Mouse (Mus musculus) MN1 (cell line): ENCODE data around the gene Haao.
A peak's percentile ranks its signal among the peaks of the same experiment; 100 is the strongest.

Experiments
- DNase-seq: peaks from one replicate; pipeline ENCODE4 v3.0.0-alpha.2; 2016; ENCODE audit warnings: low spot score

The Haao gene

DNA sequence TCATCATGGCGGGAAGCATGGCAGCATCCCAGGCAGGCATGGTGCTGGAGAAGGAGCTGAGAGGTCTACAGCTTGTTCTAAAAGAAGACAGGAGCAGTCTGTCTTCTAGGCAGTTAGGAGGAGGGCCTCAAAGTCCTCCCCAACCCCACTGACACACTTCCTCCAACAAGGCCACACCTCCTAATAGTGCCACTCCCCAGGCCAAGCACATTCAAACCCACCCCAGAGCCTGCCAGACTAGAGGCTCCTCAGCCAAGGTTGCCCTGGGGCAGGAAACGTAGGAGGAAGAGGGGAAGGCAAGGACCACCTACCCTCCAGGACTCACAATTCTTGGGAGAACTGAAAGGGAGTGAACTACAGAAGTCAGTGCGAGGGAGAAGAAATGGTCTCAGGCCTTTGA lies at the start of gene Haao:
Haao (minus strand) TSS at position 149 of the 400 bp plus-strand sequence.
- no peak for DNase-seq

DNA sequence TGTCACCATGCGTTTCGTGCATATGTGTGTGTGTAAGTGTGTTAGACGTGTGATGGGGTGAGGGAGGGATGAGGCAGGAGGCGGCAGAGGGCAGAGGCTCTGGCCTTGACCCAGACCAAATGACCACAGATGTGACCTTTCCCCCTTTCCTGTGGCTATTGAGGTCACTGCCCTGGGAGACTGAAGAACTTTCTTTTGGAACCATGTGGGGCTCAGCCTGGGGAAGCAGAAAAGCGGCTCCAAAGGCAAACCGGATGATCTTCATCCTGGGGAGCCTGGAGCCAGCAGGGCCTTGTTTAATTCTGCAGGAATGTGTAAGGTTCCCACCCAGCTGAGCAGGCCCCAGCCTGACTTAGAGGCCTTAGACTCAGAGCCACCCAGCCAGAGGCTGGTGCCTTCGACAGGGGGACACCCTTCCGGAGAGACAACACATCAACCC lies 49.6 kb upstream of the Haao start:
- no peak for DNase-seq

DNA sequence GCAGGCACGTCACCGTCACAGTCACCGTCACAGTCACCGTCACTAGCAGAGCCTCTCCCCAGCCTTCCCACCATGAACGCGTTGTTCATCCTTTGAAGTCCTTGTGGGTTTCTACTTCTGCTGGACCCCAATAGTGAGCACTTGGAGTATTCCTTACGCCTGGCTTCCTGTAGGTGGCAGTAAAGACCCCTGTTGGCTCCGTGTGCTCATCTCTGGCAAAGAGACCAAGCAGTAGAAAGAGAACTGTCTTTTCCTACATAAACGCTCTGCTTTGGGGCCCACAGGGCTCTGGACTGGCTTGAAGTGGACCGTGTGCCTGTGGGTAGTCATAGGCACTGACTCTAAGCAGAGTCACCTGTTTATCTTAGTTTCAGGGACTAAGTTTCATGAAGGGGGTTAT lies 49.0 kb upstream of the Haao start:
- DNase-seq = peak; percentile 59

DNA sequence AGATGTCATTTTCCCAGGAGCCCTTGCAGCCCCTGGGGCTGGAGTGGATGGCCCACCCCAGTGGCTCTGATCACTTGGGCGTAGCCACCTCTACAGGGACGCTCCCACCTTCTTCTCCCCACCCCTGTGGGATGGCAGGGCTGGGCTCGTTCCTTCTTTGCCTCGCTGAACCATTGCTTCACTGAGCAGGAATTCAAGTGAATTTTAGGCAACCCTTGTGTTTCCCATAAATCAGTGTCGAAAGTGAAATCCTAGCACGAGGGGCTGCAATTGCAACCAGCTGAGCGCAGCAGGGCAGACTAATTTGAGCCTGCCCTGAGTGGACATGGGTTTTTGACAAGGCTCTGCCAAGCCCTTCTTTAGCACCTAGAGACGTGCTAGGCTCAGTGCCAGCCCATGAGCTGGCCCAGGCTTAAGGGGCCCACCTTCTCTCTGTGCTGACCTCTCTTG lies 47.6 kb upstream of the Haao start:
- peak; percentile 13 for DNase-seq

DNA sequence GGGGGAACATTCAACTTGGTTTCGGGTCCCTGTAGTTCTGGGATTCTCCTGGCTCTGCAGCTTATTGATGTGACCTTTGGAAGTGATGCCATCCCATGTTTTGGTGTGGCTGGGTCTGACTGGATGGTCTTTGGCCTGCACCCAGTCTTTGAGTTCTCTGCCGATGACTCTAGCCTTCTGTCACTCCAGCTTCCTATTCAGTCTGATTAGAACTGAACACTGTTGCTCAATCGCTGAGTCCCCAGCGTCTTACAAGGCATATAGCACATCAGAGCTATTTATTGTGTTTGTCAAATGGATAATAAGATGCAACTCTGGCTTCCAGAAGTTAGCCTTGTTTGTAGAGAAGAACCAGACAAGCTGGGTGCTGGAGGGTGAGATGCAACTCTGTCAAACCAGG lies 45.4 kb upstream of the Haao start:
- DNase-seq = no peak

DNA sequence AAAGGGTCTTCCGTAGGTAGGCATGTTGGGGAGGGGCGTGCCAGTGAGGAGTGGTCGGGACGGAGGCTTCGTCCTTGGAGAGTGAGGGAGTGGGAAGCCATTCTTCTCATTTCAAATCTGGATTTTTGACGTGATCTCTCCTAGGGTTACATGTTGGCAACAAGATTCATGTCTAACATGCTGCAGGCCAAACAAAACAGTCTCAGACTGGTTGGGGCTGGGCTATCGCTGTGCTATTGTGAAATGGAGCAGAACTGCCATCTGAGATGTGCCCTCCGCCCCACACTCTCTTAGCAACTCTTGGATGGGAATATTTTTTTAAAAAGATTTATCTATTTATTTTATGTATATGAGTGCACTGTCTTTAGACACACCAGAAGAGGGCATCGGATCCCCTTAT lies 44.1 kb upstream of the Haao start:
- no peak for DNase-seq

DNA sequence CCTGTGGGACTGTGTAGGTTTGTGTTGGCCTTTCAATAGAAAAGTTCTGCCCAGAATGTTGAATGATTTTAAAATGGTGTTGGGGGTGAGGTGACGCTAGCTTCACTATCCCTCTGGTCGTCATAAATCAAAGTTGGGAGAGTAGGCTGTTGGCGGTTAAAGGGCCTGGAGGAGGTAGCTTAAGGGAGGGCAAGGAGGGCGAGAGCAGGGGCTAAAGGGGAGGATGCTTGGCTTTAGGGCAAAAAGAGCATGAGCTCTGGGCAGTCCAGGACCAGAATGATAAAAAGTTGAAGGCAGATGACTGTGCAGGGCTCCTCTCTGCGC lies 42.6 kb upstream of the Haao start:
- no peak for DNase-seq

DNA sequence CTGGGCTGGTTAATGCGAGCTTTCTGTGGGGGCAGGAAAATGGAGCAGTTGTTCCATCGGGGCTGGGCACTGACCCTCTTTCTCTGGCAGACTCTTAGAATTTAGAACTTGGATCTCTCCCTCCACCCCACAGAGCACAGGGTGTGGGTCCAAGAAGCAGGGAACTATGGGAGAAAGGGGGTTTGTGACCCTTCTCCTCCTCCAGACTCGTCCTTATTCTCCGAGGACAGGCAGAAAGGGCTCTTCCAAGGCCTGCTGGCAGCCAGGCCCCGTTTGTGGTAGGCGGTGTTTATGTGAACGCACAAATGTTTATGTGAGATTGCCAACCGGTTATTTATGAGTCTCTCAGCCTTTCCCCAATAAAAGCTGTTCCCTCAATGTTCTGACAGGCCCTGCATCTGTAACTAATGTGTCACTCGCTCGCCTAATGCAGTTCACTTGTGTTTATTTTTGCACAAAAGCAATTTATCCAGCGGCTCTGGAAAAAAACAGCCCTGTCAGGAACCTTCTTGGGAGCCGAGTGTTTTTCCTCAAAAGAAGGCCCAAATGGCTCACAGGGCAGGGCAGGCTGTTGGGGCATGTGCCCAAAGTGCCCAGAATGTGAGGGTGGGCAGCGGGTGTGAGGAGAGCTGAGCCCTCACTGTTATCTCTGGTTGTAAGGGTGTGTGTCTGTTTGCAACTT lies 42.1 kb upstream of the Haao start:
- peak; percentile 24 for DNase-seq

DNA sequence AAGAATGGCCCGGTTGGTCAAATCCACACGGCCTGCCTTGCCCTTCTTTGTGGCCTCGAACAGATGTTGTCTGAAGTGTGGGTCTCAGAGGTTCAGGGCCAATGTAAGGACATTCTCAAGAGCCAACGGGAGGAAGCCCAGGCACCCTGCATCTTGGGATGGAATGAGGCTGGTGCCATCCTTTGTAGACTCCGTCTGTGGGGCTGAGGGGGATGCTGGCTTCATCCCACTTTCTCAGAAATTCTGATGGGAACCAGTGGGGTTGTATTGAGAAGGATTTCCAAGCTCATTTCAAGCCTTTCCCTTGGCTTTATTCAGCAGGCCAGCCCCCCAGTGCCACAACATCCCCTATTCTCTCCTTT lies 41.5 kb upstream of the Haao start:
- DNase-seq = no peak

DNA sequence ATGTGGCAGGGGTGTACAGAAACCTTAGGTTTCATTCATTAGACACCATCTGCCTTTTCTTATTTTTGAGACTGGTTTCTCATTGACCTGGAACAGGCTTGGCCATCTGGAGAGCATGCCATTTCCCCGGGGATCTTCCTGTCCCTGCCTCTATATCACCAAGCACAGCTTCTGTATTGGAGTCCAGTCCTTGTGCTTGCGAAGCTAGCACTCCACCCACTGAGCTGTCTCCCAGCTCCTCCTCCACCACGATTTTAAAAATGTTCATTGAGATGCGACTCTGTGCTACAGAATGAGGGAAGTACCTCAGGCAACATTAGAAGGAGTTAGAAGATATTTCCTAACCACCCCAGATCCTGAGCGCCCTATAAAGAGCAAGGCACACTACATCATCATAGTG lies 39.5 kb upstream of the Haao start:
- peak; percentile 47 for DNase-seq

DNA sequence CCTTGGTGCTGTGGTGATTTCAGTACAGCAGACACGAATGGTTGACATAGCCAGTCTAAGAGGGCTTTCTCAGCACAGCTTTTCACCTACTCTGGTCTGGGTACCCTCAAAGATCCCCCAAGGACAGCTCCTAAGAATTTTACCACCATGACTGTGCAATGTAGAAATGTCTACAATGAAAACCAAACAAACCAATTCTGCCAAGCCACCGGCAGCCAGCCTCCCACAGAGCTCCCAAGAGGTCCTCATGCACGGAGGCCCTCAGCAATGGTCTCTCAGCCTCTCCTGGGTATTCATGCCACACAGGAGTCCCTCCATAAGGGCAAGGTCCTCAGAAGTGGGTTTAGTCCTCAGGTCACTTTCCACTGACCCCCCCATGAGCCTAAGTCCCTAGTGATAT lies 38.6 kb upstream of the Haao start:
- DNase-seq = no peak

DNA sequence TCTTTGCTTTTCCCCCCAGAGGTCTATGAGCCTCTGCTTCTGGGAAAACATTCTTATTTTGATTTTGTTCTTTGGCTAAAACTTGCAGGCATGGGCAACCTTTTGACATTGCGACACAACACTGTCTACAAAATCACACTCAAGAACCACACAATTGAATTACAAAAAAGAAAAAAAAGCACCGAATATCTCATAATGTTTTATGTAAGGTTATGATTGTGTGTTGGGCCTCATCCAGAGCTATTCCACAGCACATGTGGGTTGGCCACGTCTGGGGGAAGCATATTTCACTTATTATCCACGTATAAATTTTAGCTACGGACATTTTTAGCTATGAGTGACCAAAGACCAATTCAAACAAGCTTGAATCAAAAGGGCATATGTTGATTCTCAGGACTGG lies 38.0 kb upstream of the Haao start:
- DNase-seq = no peak

DNA sequence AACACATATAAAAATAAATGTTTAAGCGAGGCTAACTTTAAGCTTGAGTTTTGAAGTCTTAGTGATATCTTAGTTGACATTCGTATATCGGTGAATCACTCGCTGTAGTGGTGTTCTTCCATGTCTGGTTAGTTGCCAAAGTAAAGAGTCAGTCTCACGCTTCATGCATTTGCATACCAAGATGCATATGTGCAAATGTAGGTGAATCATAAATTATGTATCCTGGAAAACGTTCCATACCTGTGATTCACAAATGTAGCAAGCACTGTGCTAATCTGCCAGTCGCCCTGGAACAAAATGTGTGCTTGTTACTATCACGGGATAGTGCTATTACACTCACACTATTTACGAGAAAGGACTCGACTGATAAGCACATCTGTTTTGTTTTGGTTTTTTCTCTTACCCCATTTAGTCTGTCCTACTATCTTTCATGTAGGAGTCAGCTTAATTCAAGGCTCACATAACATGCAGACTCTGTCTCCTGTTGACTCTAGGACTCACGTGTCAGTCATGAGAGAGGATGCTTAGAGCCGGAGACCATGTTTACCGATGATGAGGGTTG lies 37.3 kb upstream of the Haao start:
- no peak for DNase-seq

DNA sequence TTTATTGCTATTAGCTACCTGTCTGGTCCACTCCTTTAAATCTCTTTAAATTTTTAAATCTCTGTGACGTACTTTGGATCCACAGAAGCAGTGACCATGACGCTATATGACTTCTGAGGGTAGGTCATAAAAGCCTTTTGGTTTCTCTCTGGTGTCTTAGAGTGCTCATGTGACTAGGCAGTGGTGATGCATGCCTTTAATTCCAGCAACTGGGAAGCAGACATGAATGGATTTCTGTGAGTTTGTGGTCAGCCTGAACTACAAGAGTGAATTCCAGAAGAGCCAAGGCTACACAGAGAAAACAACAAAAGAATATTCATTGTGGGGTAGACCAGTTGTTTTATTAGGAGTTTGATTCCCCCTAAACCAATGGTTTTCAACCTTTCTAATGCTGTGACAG lies 35.0 kb upstream of the Haao start:
- DNase-seq = no peak

DNA sequence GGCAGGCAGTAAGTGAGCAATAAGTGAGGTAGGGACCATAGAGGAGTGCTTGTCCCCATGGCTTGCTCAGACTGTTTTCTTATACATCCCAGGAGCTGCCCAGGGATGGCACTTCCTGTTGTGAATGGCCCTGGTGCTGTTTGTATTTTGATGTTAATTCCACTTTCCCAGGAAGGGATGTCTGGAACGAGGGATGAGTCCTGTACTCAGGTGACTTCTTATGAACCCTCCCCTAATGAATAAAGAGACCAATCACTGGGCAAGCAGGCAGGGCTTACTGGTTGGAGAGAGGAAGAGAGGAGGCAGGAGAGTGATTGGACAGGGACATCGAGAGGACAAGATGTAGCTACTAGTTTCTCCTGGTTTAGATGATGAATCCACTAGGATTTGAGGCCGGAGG lies 33.3 kb upstream of the Haao start:
- DNase-seq = no peak

DNA sequence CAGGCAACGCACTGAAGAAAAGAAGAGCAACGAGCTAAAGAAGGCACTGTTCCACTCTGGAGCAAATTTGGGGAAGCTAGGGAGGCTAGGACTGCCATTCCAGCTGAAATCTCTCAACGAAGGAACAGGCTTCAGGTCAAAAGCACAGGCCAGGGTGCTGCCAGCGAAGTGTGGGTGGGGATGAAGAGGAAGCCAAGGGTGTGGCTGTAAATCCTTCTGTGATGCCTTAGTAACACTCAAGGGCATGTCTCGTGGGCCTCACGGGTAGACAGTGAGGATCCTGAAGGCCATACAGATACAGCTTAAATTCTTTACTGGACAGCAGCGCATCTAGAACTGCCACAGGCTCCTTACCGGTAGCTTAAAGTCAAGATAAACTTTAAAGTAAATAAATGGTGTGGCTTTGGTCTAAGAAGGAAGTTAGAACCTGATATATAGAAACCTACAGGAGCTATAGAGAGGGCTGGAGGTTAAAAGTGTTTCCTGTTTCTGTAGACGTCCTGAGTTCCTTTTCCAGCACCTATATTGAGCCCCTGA lies 32.5 kb upstream of the Haao start:
- DNase-seq = no peak

DNA sequence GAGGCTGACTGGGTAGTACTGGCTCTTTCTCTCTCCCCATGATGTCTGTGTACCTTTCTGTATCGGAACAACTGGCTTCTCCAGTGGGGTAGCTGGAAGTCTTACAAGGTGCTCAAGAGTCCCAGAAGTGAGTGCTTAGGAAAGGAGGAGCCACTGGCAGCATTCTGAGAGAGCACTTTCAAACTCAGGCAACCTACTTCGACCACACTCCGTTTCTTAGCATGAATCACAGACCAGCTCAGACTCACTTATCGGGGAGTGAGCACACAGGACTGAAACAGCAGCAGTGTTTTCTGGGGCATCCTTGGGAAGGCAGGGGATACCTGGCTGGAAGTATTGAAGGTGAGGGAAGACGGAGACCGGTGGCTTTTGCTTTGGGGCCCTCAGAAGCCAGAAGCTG lies 31.9 kb upstream of the Haao start:
- no peak for DNase-seq

DNA sequence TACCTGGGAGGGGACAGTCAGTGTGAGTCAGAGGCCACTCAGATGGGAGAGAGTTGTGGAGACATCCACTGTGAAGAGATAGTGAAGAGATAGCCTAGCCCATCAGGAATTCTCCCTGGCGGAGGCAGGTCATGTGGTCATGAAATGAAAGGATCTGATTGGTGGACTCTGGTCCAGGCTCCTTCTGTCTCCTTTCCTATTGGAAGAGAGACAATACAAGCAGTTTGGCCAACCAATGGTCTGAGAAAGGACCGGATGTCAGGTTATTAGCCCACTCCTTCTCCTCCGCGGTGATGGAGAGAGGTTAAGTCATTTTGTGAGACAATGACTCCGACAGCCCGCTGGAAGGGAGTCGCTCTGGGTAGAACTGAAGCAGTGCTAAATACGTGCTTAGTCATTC lies 26.8 kb upstream of the Haao start:
- peak; percentile 88 for DNase-seq

DNA sequence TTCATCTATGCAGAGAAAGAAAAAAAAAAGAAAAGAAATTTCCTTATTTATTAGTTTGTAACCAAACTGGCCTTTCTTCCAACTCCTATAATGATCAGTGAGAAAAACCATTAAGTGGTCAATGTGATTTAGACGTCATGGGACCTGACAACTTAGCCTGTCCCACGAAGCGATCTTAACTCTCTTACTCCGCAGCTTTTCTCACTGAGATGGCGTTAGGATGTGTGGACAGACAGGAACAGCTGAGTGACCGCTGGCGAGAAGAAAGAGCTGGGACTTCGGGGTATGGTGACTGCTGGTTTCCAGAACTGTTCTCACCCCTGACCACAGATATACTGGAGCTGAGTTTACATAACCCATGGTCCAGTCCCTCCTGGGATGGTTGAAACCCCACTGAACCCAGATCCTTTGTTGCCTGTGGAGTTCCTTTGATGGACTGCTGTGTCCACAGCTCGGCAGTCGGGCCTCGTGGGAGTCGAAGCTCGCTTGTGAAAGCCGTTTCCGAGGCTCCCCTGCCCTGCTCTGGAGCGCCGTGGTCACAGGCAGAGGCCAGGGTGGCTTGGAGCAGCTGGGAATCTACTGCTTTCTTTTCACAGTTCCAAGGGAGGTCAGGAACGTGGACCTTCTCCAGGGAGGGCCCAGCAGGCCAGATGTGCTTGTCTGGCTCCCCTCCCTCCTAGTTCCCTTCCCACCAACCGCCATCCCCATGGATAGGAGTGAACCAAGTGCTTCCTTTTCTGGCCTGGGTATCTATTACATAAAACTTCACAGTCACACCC lies 25.8 kb upstream of the Haao start:
- DNase-seq = no peak

DNA sequence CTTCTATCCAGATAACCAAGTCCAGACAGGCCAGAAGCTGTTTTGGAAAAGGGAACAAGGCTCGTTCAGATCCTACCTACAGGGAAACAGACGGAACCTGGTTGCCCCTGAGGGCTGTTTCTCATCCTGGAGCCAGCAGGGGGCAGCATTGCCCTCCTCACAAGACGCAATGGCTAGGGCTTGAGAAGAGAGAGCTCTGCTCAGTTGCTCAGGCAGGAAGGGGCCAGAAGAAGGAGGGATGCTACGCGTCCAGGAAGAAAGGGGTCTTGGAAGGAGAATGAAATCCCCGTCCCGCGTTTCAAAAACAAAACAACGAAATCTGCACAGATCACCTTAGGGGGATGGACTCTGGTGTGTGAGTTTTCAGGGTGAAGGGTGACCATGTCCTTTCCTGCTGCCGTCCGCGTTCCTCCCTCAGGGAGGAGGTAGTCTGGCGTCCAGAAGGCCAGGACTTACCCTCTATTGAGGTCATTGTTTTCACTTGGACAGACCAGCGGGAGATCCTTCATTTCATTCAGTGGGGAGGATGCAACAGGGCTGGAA lies 25.1 kb upstream of the Haao start:
- peak; percentile 93 for DNase-seq

DNA sequence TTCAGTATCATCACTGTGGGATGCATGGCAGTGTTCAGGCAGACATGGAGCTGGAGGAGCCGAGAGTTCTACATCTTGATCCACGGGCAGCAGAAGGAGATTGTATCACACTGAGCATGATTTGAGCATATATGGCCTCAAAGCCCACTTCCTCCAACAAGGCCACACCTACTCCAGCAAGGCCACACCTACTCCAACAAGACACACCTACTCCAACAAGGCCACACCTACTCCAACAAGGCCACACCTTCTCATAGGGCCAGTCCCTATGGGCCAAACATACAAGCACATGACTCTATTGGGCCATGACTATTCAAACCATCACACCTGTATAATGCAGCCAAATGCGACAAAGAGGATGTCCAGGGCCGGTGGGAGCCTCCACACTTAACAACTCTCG lies 23.6 kb upstream of the Haao start:
- DNase-seq = no peak

DNA sequence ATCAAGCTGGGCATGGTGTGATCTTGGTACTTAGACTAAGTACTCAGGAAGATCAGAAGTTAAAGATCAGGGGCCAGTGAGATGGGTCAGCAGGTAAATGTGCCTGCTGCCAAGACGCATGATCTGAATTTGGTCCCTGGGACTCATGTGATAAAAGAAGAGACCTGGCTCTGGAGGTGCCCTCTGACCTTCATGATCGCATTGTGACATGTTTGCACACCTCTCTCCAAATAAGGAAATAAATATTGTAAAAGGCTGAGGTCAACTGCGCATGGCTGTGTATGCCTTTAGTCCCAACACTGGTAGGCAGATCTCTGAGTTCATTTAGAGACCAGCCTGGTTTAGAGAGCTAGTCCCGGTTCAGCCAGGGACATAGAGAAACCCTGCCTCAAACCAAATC lies 22.6 kb upstream of the Haao start:
- no peak for DNase-seq

DNA sequence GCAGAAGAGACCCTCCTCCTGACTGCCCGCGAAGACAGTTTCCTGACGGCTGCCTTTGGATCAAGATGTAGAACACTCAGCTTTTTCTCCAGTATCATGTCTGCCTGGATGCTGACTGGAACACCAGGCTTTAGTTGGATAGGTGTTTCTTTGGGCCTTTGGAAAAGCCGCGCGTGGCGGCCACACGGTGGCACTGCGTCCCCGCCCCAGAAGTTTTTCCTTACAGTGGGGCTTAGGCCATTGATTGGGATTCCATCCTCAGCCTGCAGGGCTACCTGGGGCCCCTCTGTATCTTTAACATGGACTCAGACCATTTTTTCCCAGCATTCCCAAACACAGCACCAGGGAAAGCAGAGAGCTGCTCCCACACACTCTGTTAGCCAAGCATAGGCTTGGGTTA lies 18.8 kb upstream of the Haao start:
- DNase-seq = peak; percentile 69
